Mouse (Mus musculus) ES-Bruce4 (cell line): ENCODE results near the gene Nfatc4. TPM values are rescaled to one million over a fixed set of nuclear protein-coding genes. Genes with fewer than 3 reads are reported as not detected.
A peak's percentile ranks its signal among the peaks of the same experiment; 100 is the strongest.

Experiments used
- H3K27ac ChIP-seq: 2 replicates; pipeline ENCODE4 v1.5.1; 2012; ENCODE audit warnings: low read length, inconsistent platforms; ENCODE audit not compliant: insufficient read depth
- H3K27me3 ChIP-seq: 2 replicates; pipeline ENCODE4 v1.6.1; 2012; ENCODE audit warnings: mild to moderate bottlenecking, low read length, inconsistent platforms; ENCODE audit not compliant: control insufficient read depth, poor library complexity, insufficient read depth, severe bottlenecking
- H3K36me3 ChIP-seq: 2 replicates; pipeline ENCODE4 v1.6.1; 2012; ENCODE audit warnings: inconsistent platforms, mild to moderate bottlenecking, low read length, moderate library complexity; ENCODE audit not compliant: control insufficient read depth, poor library complexity, insufficient read depth, severe bottlenecking
- H3K4me1 ChIP-seq: one replicate; pipeline ENCODE4 v1.8.1; 2011; ENCODE audit warnings: low read length; ENCODE audit not compliant: control insufficient read depth, insufficient read depth
- H3K4me3 ChIP-seq: 2 replicates; pipeline ENCODE4 v1.5.1; 2011; ENCODE audit warnings: low read depth, mild to moderate bottlenecking, low read length
- H3K9ac ChIP-seq: 2 replicates; pipeline ENCODE4 v1.6.1; 2012; ENCODE audit warnings: low read depth, mild to moderate bottlenecking, inconsistent platforms; ENCODE audit not compliant: poor library complexity, severe bottlenecking
- H3K9me3 ChIP-seq: replicated peaks from 2 replicates; pipeline ENCODE4 v1.6.1; 2012; ENCODE audit warnings: mild to moderate bottlenecking, low read length, inconsistent platforms; ENCODE audit not compliant: control insufficient read depth, poor library complexity, insufficient read depth, severe bottlenecking
- CTCF ChIP-seq: IDR thresholded peaks from one replicate; pipeline ENCODE4 v1.8.1; 2011; ENCODE audit warnings: low read depth, low read length
- EP300 ChIP-seq: IDR thresholded peaks from 2 replicates; pipeline ENCODE4 v1.6.1; 2011; ENCODE audit warnings: low read depth, low read length; ENCODE audit not compliant: insufficient read depth
- POLR2A ChIP-seq: IDR thresholded peaks from one replicate; pipeline ENCODE4 v1.8.1; 2011; ENCODE audit warnings: low read length; ENCODE audit not compliant: insufficient read depth
- polyA plus RNA-seq: library from polyadenylated mRNA; stranded (reverse); fragments of >200 nt; gene quantifications from 2 replicates; pipeline ENCODE4 v1.2.4, GENCODE M21; 2011; ENCODE audit warnings: low read depth; ENCODE audit not compliant: missing spikeins, insufficient read depth, insufficient read length

Nfatc4 gene
- polyA plus RNA-seq, 1 experiment: 57.7 TPM

GRCm38 (mm10) chr14:55854406-55855100, 31.6 kb downstream of the Nfatc4 start:
- H3K4me1 ChIP-seq: peaks cover 4% of the 10 kb centered on the region
- H3K4me3 ChIP-seq: peak overlapping the region; percentile 67
- H3K27ac ChIP-seq: peak overlapping the region; percentile 60
- H3K9ac ChIP-seq: peak overlapping the region; percentile 43
- H3K9me3 ChIP-seq: no peaks in the 10 kb centered on the region
- H3K36me3 ChIP-seq: peaks cover 4% of the 10 kb centered on the region; the same call in 1 of the 2 replicates
- no peak for TF ChIP-seq POLR2A
- TF ChIP-seq EP300: no peak
- TF ChIP-seq CTCF: no peak
- no peaks in the 10 kb centered on the region for H3K27me3 ChIP-seq

- TF ChIP-seq CTCF (no peak), EP300 (0 out of 2 replicates have a peak, but pooled peaks have one; percentile 39)
- no peaks in the 10 kb centered on the region for H3K27me3 ChIP-seq
- H3K9me3 ChIP-seq: no peaks in the 10 kb centered on the region
- H3K4me1 ChIP-seq: peaks cover 4% of the 10 kb centered on the region
- peak overlapping the region; percentile 60 for H3K27ac ChIP-seq
- peak overlapping the region; percentile 67 for H3K4me3 ChIP-seq
- H3K36me3 ChIP-seq: peaks cover 4% of the 10 kb centered on the region; the same call in 1 of the 2 replicates
- H3K9ac ChIP-seq: peak overlapping the region; percentile 43
These were observed 32.2 kb downstream of the Nfatc4 start for GRCm38 (mm10) chr14:55855101-55855561.

- Histone ChIP-seq H3K27ac (no peak overlapping the region), H3K27me3 (no peaks in the 10 kb centered on the region), H3K4me3 (no peak overlapping the region), H3K9me3 (no peaks in the 10 kb centered on the region), H3K9ac (no peak overlapping the region), H3K4me1 (peaks cover 3% of the 10 kb centered on the region), H3K36me3 (peaks cover 4% of the 10 kb centered on the region; the same call in 1 of the 2 replicates)
- TF ChIP-seq EP300: no peak
- TF ChIP-seq POLR2A: no peak
- no peak for TF ChIP-seq CTCF
These were observed 34.6 kb downstream of the Nfatc4 start for GRCm38 (mm10) chr14:55857588-55857987.

DNA sequence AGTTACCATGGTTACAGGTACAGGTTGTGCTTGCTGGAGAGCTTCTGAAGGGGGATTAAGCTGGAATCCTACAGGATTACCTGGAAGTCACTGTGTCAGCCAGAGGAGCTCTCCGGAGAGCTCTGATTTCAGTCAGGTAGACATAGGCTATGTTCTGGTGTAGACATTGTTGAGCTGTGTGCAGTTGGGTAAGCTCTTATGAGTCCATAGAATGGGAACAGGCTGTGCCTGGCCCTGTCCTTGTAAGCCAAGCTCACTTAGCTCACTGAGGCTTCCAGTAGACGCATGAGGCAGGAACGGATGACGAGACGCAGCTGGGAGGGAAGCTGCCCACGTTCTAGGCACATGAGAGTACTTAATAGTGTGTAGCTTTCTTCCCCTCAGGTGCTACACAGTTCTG, 39.2 kb downstream of the Nfatc4 start:
- H3K27me3 ChIP-seq: no peaks in the 10 kb centered on the region
- H3K4me1 ChIP-seq: peaks cover 3% of the 10 kb centered on the region
- no peaks in the 10 kb centered on the region for H3K9me3 ChIP-seq
- peaks cover 4% of the 10 kb centered on the region; the same call in 1 of the 2 replicates for H3K36me3 ChIP-seq
- TF ChIP-seq EP300 (no peak), CTCF (no peak), POLR2A (no peak)
- H3K9ac ChIP-seq: no peak overlapping the region
- H3K27ac ChIP-seq: no peak overlapping the region
- H3K4me3 ChIP-seq: no peak overlapping the region

GRCm38 (mm10) chr14:55862970-55863369, 40.0 kb downstream of the Nfatc4 start:
- Histone ChIP-seq H3K9ac (peak overlapping the region; percentile 33; the same call in 1 of the 2 replicates), H3K4me3 (peak overlapping the region; percentile 46), H3K4me1 (peaks cover 5% of the 10 kb centered on the region), H3K36me3 (peaks cover 4% of the 10 kb centered on the region; the same call in 1 of the 2 replicates), H3K9me3 (no peaks in the 10 kb centered on the region), H3K27me3 (no peaks in the 10 kb centered on the region), H3K27ac (no peak overlapping the region)
- TF ChIP-seq POLR2A (no peak), EP300 (no peak), CTCF (no peak)

GRCm38 (mm10) chr14:55863773-55864172, 40.8 kb downstream of the Nfatc4 start:
- Histone ChIP-seq H3K27me3 (no peaks in the 10 kb centered on the region), H3K27ac (peak overlapping the region; percentile 52), H3K9ac (peak overlapping the region; percentile 33), H3K9me3 (no peaks in the 10 kb centered on the region), H3K36me3 (peaks cover 4% of the 10 kb centered on the region; the same call in 1 of the 2 replicates), H3K4me1 (peaks cover 8% of the 10 kb centered on the region), H3K4me3 (peak overlapping the region; percentile 46)
- TF ChIP-seq CTCF (peak; percentile 96), EP300 (0 out of 2 replicates have a peak, but pooled peaks have one; percentile 48), POLR2A (no peak)
